Mouse (Mus musculus): Measurements from ENCODE around the gene Scarf1.

GRCm38 (mm10) chr11:75511213-75511612 lies 2.1 kb upstream of the Scarf1 start:
- TF ChIP-seq POLR2A (IDR thresholded peaks at IDR 0.05; ENCODE audit: borderline replicate concordance, control insufficient read depth, low read depth, low read length) (no peak), CTCF (IDR thresholded peaks at IDR 0.05; ENCODE audit: control insufficient read depth, insufficient read depth, low read length) (no peak)
